Mouse (Mus musculus) heart, embryonic 13.5 days (tissue): ENCODE measurements around the gene Filip1. TPM values are rescaled to one million over a fixed set of nuclear protein-coding genes. Genes with fewer than 3 reads are reported as not detected.

ENCODE experiments used
- ATAC-seq: fragments of 200-750 bp; cut with Nextera tagmentation; 2 replicates; pipeline ENCODE4 v1.8.0; 2017; ENCODE audit warnings: moderate TSS enrichment; ENCODE audit not compliant: insufficient number of reproducible peaks, low FRiP score, low TSS enrichment; ENCODE audit errors: extremely low read depth
- H3K27ac ChIP-seq: fragments of 300-500 bp; sonication (generic); replicated peaks from 2 replicates; pipeline ENCODE4 v1.5.1; 2015; ENCODE audit warnings: moderate library complexity, mild to moderate bottlenecking, inconsistent platforms
- H3K27me3 ChIP-seq: fragments of 300-500 bp; sonication (generic); replicated peaks from 2 replicates; pipeline ENCODE4 v1.6.1; 2015; ENCODE audit warnings: mild to moderate bottlenecking, inconsistent platforms
- H3K36me3 ChIP-seq: fragments of 300-500 bp; sonication (generic); 2 replicates; pipeline ENCODE4 v1.6.1; 2015; ENCODE audit warnings: mild to moderate bottlenecking, inconsistent platforms
- H3K4me1 ChIP-seq: fragments of 300-500 bp; sonication (generic); 2 replicates; pipeline ENCODE4 v1.6.1; 2015; ENCODE audit warnings: inconsistent platforms
- H3K4me2 ChIP-seq: fragments of 300-500 bp; sonication (generic); 2 replicates; pipeline ENCODE4 v1.6.1; 2015; ENCODE audit warnings: inconsistent platforms, mild to moderate bottlenecking, moderate library complexity
- H3K4me3 ChIP-seq: fragments of 300-500 bp; sonication (generic); 2 replicates; pipeline ENCODE4 v1.5.1; 2015; ENCODE audit warnings: moderate library complexity, mild to moderate bottlenecking, inconsistent platforms
- H3K9ac ChIP-seq: fragments of 300-500 bp; sonication (generic); 2 replicates; pipeline ENCODE4 v1.6.1; 2015; ENCODE audit warnings: inconsistent platforms, mild to moderate bottlenecking, moderate library complexity
- H3K9me3 ChIP-seq: fragments of 300-500 bp; sonication (generic); 2 replicates; pipeline ENCODE4 v1.6.1; 2016; ENCODE audit warnings: inconsistent platforms
- WGBS: fragments of 180-500 bp; shearing (Covaris S2); methylation state at CpG from one replicate; pipeline ENCODE4 v1.1.7; 2015; ENCODE audit warnings: mixed read lengths; 5-methylcytosine and 5-hydroxymethylcytosine counted together
- polyA plus RNA-seq: library from polyadenylated mRNA; unstranded; fragments of >200 nt; fragmentation: Nextera tagmentation; extraction: Ambion mirVana; gene quantifications from 2 replicates; pipeline ENCODE4 v1.2.1, GENCODE M21; 2015

Filip1 gene
- polyA plus RNA-seq, 1 experiment from 2014 or later, result 27.3 TPM

DNA sequence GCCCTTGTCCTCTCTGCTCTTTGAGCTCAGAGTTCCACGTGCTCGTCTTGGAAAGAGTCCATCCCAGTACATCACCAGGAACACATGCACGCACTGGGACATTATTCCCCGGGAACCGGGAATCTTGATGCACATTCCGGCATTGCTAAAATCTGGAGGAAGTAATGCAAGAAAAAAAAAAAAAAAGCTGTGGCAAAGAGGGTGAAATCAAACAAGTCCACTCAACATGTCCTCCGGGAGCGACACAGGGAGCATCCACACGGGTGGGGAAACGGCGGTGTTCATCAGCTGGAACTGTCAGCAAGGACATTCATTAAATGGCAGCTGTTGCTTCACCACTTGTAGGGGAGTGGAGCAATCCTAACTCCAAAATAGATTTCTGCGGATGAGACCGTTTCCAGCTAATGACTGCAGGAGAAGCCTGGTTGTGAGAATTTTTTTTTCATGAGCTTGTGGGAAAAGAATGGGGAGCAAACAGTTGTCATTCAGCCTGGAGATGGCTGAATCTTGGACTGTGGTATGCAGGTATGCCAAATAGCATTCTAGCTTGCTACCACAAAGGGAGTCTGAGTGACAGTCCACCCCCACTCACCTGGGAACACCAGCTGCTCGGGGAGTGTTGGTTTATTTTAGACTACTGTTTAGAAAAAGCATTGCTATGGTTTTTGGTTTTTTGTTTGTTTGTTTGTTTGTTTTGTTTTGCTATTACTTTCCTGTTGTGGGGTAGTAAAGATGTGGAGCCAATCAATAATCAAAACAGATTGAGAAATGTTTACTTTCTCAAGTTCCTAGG is 46.9 kb downstream of the Filip1 start:
- no peak for ATAC-seq
- Histone ChIP-seq H3K9me3 (no peaks in the 10 kb centered on the region), H3K36me3 (peaks cover 11% of the 10 kb centered on the region), H3K27ac (no peak overlapping the region), H3K4me3 (no peak overlapping the region), H3K9ac (no peak overlapping the region), H3K27me3 (no peaks in the 10 kb centered on the region), H3K4me2 (peak overlapping the region; percentile 22), H3K4me1 (peaks cover 74% of the 10 kb centered on the region)
- WGBS, result 52% methylated on average over 14 of the region's 14 CpGs

DNA sequence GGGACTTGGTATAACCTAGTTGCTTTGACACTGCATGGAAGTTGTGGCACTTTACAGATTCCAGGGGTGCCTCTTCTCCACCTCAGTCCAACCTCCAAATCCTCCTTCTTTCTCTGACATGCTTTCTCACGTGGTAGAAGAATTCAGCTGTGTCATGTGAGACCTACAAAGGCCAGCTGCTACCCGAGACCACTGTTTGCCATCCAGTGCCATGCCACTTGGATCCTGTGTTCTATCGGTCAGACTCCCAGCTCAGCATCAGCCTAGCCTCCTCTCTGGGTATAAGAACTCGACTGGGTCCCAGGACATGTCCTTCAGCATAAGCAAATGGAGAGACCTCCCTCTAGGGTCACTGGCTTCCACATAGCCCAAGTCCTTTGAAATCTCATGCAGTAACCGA is 47.6 kb downstream of the Filip1 start:
- WGBS, result 72% methylated on average over 5 of the region's 5 CpGs
- no peaks in the 10 kb centered on the region for H3K27me3 ChIP-seq
- no peak overlapping the region for H3K4me2 ChIP-seq
- peaks cover 67% of the 10 kb centered on the region for H3K4me1 ChIP-seq
- H3K9ac ChIP-seq, result no peak overlapping the region
- peaks cover 11% of the 10 kb centered on the region for H3K36me3 ChIP-seq
- H3K4me3 ChIP-seq, result no peak overlapping the region
- no peaks in the 10 kb centered on the region for H3K9me3 ChIP-seq
- no peak for ATAC-seq
- no peak overlapping the region for H3K27ac ChIP-seq

DNA sequence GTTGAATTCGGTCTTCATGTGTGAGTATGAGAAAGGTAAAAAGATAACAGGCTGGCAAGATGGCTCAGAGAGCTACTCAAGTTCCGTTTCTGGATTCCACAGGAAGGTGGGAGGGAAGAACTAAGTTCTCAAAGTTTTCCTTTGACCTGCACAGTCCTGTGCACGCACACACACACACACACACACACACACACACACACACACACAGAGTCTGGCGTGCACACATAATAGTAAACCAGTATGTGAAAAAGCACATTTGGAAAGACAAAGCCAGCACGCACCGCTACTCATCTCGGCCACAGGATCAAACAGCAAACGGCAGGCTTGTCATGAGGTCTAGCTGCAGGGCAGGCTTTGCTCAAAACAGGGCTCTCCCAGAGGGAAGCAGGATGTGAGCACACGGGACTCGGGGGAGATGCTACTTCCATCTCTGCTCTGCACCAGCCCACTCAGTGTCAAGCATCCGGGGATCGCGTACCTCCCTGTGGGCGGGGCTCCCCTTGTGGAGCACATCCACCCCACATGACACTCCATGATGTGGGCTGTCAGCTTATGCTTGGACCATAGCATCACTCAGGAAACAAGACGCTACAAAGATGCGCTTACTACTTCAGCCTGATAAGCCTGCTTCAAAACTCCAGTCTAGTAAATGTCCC is 50.9 kb downstream of the Filip1 start:
- Histone ChIP-seq H3K9ac (peak overlapping the region; percentile 40; the same call in 1 of the 2 replicates), H3K9me3 (no peaks in the 10 kb centered on the region), H3K4me2 (peak overlapping the region; percentile 56), H3K36me3 (peaks cover 11% of the 10 kb centered on the region), H3K27ac (peak overlapping the region; percentile 40), H3K27me3 (no peaks in the 10 kb centered on the region), H3K4me3 (0 out of 2 replicates have a peak overlapping the region, but pooled peaks have one; percentile 14), H3K4me1 (peaks cover 51% of the 10 kb centered on the region)
- 42% methylated on average over 16 of the region's 16 CpGs for WGBS
- ATAC-seq, result peak; percentile 37; the same call in 1 of the 2 replicates

DNA sequence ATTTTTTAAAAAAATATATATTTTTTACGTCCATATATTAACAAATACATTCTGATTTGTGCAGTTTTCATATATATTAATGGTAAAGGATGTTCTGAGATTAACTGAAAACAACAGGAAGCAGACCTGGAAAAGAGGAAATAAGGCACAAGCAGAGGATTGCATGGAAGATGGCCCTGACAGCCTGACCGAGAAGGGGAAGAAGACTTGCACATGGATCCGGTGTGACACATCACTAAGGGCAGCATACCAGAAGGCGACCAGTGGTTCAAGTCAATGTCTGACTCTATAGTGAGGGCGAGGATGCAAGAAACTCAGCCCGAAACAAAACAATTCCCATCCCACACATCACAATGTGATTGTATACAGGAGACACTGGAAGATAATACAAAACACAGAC is 52.2 kb downstream of the Filip1 start:
- Histone ChIP-seq H3K27me3 (no peaks in the 10 kb centered on the region), H3K9ac (no peak overlapping the region), H3K4me3 (no peak overlapping the region), H3K36me3 (peaks cover 11% of the 10 kb centered on the region), H3K9me3 (no peaks in the 10 kb centered on the region), H3K4me2 (no peak overlapping the region), H3K27ac (no peak overlapping the region), H3K4me1 (peaks cover 47% of the 10 kb centered on the region)
- no peak for ATAC-seq
- WGBS, result 72% methylated on average over 6 of the region's 6 CpGs

DNA sequence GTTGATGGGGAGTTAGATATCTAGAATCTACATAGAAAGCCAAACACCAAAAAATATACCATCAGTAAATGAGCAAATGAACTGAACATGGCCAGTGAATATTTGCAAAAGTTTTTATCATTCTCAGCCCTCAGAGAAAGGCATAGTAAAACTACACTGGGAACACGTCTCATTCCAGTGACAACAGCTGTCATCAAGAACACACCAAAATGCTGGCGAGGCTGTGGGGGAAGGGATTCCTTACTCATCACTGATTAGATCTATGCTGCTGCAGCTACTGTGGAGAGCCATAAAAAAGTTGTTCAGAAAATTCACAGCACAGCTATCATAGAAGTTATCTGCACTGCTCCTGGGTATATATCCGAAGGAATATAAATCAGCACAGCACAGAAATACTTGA is 54.3 kb downstream of the Filip1 start:
- ATAC-seq, result no peak
- 35% methylated on average over 3 of the region's 3 CpGs for WGBS
- Histone ChIP-seq H3K27me3 (no peaks in the 10 kb centered on the region), H3K4me1 (peaks cover 46% of the 10 kb centered on the region), H3K4me2 (no peak overlapping the region), H3K27ac (no peak overlapping the region), H3K4me3 (no peak overlapping the region), H3K9ac (no peak overlapping the region), H3K9me3 (no peaks in the 10 kb centered on the region), H3K36me3 (no peaks in the 10 kb centered on the region)

DNA sequence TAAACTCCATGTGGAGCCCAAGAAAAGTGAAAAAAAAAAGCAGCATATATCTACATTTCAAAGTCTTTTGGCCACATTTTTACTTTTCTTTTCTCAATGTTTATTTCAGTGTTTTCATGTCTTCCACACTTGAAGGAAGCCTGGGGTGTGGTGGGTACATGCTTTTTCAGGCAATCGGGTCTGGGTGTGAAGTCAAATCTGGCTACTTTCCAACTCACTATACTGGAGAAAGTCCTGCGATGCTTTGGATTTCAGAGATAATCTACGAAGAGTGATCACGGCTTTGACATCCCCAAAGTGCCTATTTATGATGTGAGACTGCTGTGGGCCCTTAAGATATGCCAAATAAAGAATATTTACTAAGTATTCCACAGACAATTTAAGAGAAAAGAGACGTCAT is 57.7 kb downstream of the Filip1 start:
- WGBS, result 22% methylated on average over 5 of the region's 5 CpGs
- no peak for ATAC-seq

DNA sequence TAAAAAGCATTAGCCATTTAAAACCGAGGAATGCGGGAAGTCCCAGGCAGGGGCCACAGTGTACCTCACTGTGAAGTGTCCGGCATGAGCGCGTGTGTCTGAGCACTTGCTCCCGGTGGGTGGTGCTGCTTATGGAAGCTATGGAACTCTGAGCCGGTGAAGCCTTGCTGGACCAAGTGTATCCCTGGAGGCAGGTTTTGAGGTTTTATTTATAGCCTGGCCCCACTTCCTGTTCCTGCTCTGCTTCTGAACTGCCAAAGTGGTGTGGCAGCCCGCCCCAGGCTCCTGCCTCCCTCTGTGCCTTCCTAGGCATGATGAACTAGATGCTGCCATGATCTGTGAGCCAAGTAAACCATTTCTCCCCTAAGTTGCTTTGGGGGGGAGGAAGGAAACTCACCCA is 60.7 kb downstream of the Filip1 start:
- peaks cover 11% of the 10 kb centered on the region for H3K36me3 ChIP-seq
- peak overlapping the region; percentile 46 for H3K4me2 ChIP-seq
- no peaks in the 10 kb centered on the region for H3K27me3 ChIP-seq
- H3K27ac ChIP-seq, result peak overlapping the region; percentile 85
- no peak overlapping the region for H3K4me3 ChIP-seq
- H3K9me3 ChIP-seq, result no peaks in the 10 kb centered on the region
- ATAC-seq, result no peak
- WGBS, result 36% methylated on average over 8 of the region's 8 CpGs
- H3K4me1 ChIP-seq, result peaks cover 64% of the 10 kb centered on the region
- no peak overlapping the region for H3K9ac ChIP-seq

More for the DNA sequence above, 57.7 kb downstream of the Filip1 start:
- no peaks in the 10 kb centered on the region for H3K9me3 ChIP-seq
- H3K27me3 ChIP-seq, result no peaks in the 10 kb centered on the region
- H3K4me3 ChIP-seq, result no peak overlapping the region
- H3K4me1 ChIP-seq, result peaks cover 60% of the 10 kb centered on the region
- peaks cover 11% of the 10 kb centered on the region for H3K36me3 ChIP-seq
- no peak overlapping the region for H3K9ac ChIP-seq
- no peak overlapping the region for H3K27ac ChIP-seq
- no peak overlapping the region for H3K4me2 ChIP-seq

DNA sequence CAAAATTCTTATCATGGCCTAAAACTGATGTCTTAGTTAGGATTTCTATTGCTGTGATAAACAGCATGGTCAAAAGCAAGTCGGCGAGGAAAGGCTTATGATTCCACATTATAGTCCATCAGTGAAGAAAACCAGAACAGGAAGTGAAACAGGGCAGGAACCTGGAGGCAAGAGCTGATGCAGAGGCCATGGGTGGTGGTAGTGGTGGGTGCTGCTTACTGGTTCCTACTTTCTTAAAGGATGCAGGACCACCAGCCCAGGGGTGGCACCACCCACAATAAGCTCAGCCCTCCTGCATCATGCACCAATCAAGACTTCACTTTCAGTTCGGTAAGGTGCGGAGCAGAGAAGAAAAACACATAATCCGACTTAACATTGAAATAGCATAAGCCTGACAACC is 61.3 kb downstream of the Filip1 start:
- Histone ChIP-seq H3K36me3 (peaks cover 11% of the 10 kb centered on the region), H3K9ac (no peak overlapping the region), H3K27me3 (no peaks in the 10 kb centered on the region), H3K9me3 (no peaks in the 10 kb centered on the region), H3K4me1 (peaks cover 64% of the 10 kb centered on the region), H3K4me3 (no peak overlapping the region), H3K27ac (peak overlapping the region; percentile 85), H3K4me2 (peak overlapping the region; percentile 46)
- 84% methylated on average over 5 of the region's 5 CpGs for WGBS
- ATAC-seq, result no peak

DNA sequence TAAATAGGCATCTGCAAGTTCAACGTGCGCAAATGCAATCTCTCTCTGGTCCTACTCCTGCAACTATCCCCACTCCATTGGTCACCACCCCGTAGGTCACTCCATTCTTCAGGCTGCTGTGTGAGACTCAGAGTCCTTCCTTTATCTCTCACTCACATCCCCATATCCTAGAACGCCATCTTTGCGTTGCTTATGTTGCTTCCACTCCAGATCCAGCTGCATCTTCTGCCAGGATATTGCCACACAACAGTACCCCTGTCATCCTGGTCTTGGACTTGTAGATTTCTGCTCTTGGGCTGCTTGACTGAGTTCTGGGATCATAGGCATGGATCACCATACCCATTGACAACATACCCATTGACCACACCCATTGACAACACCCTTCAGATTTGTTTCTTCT is 62.0 kb downstream of the Filip1 start:
- no peaks in the 10 kb centered on the region for H3K27me3 ChIP-seq
- H3K9ac ChIP-seq, result no peak overlapping the region
- peaks cover 11% of the 10 kb centered on the region for H3K36me3 ChIP-seq
- no peak overlapping the region for H3K27ac ChIP-seq
- peaks cover 65% of the 10 kb centered on the region for H3K4me1 ChIP-seq
- no peak overlapping the region for H3K4me3 ChIP-seq
- H3K9me3 ChIP-seq, result no peaks in the 10 kb centered on the region
- ATAC-seq, result no peak
- H3K4me2 ChIP-seq, result no peak overlapping the region
- 79% methylated on average over 5 of the region's 5 CpGs for WGBS

DNA sequence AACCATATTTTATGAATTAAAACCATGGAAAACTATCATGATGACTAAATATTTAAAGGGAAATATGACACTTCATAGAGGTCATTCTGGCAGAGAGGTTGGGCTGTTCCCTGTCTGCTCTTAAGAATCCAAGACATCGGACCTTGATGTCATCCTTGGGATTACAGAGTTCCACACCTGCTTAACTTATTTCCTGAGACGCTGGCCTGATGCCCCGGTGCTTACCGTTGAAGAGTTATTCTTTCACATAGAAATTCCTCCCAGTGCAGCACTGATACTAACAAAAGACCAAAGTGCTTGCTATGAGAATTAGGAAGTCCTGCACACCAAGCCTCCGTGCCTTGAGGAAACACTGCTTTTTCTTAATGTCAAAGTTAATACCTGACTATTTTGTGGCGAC is 62.6 kb downstream of the Filip1 start:
- Histone ChIP-seq H3K36me3 (peaks cover 11% of the 10 kb centered on the region), H3K27ac (no peak overlapping the region), H3K4me1 (peaks cover 67% of the 10 kb centered on the region), H3K4me3 (no peak overlapping the region), H3K9ac (no peak overlapping the region), H3K4me2 (no peak overlapping the region), H3K9me3 (no peaks in the 10 kb centered on the region), H3K27me3 (no peaks in the 10 kb centered on the region)
- 53% methylated on average over 6 of the region's 6 CpGs for WGBS
- no peak for ATAC-seq

DNA sequence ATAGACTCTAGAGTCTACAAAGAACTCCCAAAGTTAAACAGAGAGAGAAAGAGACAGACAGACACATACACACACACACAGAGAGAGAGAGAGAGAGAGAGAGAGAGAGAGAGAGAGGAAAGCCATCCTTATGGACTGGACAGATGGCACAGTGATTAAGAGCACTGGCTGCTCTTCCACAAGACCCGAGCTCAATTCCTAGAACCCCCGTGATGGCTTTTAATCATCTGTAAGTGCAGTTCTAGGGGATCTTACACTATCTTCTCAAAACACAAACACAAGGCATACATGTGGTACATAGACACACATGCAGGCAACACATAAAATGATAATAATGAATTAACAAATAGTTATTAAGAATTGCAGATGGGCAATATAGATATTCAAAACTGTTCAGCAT is 64.3 kb downstream of the Filip1 start:
- 32% methylated on average over 2 of the region's 2 CpGs for WGBS
- no peak overlapping the region for H3K4me3 ChIP-seq
- no peak overlapping the region for H3K27ac ChIP-seq
- ATAC-seq, result no peak
- H3K9ac ChIP-seq, result no peak overlapping the region
- peaks cover 73% of the 10 kb centered on the region for H3K4me1 ChIP-seq
- H3K9me3 ChIP-seq, result no peaks in the 10 kb centered on the region
- no peaks in the 10 kb centered on the region for H3K27me3 ChIP-seq
- no peak overlapping the region for H3K4me2 ChIP-seq
- H3K36me3 ChIP-seq, result peaks cover 11% of the 10 kb centered on the region
